Mouse (Mus musculus): ENCODE data around the gene Gal.

Gene Gal

GRCm38 (mm10) chr19:3419251-3419650, 4.9 kb upstream of the Gal start:
- no peak for DNase-seq (ENCODE audit: low spot score)

DNA sequence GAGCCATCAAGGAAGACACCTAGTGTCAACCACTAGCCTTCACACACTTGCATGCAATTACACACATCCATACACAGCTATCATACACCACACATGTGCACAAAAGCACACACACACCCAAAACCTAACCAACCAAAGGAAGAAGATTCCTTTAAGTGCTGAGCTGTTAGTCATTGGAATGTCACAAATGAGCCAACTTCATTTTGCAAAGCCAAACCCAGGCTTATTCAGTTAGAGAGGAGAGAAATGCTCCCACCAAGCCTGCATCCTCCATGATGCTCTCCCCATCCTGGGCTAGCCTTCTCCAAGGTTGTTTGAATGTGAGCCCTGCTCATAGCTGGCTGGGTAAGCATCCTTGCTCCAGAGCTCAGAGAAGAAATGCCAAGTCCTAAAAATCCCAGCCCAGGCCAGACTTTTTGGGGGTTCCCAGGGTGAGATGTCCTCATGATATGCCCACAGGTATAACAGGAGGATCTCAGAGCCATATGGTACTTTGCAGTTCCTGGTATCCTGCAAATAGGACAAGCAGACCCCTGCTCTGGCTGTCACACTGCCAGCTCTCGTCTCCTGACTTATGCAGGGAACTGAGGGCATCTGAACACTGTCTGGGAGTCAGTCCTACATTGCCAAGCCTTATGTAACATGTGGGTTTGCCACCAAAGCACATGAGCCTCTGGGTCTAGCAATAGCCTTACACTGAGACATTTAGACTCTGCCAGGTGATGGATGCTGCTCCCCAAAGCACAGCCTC, 8.6 kb downstream of the Gal start:
- DNase-seq (ENCODE audit: low spot score): no peak

DNA sequence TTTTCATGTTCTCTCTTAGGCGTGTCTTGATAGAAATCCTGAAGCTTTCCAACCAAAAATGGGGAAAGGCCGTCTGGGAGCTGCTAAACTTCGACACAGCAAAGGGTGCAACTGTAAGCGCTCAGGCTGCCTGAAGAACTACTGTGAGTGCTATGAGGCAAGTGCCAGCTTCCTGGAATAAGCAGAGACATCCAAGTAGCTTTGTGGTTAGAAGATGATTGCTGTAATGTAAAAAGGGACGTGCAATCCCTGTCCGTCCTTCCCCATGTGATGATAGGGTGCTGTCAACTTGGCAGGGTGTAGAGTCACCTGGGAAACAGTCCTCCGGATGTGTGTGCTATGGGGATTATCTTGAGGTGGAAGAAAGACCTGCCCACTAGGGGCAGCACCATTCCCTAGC, 10.3 kb downstream of the Gal start:
- DNase-seq (ENCODE audit: low spot score): no peak

GRCm38 (mm10) chr19:3402390-3402789, 12.0 kb downstream of the Gal start:
- DNase-seq (ENCODE audit: low spot score): no peak

DNA sequence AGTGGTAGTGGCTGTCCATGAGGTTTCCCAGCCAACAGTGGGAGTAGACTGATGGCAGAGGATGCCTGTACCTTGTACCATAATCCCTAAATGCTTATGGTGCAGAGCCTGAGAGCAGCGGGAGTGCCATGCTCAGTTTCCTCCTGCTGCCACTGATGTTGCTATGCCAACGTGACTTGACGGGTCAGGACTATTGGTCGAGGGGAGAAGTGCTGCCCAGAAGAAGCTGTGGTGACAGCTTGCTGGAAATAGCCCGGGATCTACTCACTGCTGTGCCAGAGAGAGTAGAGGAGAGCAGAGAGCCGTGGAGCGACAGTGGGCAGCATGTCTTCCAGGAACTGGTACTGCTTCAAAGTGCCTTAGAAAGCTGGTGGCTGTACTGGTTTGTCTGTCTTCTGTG, 12.4 kb downstream of the Gal start:
- DNase-seq (ENCODE audit: low spot score): no peak

- DNase-seq (ENCODE audit: low spot score): no peak
Observed at GRCm38 (mm10) chr19:3401504-3401903, 12.8 kb downstream of the Gal start.

- DNase-seq (ENCODE audit: low spot score): no peak
Observed at GRCm38 (mm10) chr19:3400057-3400456, 14.3 kb downstream of the Gal start.

- DNase-seq (ENCODE audit: low spot score): no peak
Observed at GRCm38 (mm10) chr19:3394216-3394615, 20.1 kb downstream of the Gal start.

DNA sequence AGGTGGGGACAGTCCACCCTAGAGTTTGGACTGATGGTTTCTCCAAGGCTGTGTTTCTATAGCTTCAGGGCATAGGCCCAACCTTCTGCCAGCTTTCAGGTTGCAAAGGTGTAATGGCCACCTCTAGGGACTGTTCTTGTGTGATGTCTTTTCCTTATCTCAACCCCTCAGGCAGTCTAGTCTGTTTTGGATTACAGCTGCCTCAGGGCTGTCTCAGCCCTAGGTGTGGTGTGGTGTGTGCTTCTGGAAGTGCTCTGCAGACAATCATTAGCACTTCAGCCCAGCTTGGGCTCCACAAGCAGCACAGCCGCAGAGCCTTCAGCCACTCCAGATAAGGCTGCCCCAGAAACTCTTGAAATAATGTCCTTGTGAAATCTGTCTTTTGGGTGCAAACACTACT, 22.0 kb downstream of the Gal start:
- DNase-seq (ENCODE audit: low spot score): no peak

DNA sequence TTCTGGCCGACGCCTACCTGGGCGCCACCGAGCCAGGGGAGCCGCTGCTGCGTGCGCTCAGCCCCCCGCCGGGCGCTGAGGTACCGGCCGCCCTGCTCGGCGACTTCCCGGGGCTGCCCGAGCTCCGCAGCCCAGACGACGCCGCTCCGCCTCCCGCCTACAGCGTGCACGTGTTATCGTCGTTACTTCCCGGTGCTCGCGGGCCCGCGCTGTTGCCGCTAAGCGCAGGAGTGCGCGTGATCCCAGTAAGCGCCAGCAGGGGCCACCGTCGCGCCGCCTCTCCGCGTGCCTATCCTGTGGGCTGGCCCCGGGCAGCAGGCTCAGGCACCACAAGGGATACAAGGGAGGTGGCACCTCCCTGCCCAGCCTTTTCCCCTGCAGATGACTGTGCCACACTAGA, 25.3 kb downstream of the Gal start:
- peak; percentile 84 for DNase-seq (ENCODE audit: low spot score)

DNA sequence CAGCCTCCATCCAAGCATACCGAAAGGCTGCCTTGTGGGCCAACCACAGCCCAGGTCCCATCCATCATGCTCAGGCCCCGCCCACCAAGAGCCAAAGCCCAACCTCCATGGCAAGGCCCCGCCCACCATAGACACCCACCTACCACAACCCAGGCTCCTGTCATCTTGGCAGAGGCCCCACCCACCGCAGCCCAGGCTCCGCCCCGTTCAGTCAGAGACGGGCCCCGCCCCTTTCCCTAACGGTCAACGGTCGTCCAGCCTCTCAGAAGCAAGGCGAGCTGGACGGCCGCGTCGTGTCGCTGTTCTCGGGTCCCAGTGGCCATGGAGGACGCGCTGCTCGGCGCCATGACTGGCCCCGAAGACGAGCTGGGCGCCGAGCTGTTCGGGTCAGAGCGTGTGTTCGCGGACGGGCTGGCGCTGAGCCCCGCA, 25.7 kb downstream of the Gal start, which contains the start of gene Tesmin:
TSS of gene Tesmin (plus strand) at position 229 of the 429 bp plus-strand sequence.
- DNase-seq (ENCODE audit: low spot score): peak; percentile 89

DNA sequence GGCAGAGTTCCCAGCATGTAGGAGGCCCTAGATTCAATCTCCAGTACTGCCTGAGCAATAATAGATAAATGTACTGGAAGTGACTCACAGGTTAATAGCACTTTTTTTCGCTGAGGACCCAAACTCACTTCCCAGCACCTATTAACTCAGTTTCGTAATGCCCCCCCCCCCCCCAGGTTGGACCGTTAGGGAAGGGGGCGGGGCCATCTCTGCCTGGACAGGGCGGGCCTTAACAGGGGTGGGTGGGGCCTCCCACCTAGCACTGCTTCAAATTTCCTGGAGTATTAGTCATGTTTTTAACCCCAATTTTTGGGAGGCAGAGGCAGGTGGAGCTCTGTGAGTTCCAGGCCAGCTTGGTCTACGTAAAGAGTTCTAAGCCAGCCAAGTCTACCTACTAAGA, 26.3 kb downstream of the Gal start:
- DNase-seq (ENCODE audit: low spot score): no peak

DNA sequence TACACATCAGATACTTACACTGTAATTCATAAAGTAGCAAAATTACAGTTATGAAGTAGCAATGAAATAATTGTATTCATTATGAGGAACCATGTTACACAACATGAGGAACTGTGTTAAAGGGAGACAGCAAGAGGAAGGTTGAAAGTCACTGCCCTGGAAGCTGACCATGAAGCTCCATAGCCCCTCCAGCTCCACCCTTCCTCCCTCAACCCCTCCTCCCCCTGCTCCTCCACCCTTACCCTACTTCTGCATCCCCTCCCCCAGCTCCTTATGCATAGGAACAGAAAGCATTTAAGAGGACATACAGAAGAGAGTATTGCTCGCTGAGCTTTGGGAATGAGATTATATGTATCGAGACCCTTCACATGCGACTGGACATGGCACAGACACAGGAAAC, 35.7 kb downstream of the Gal start:
- DNase-seq (ENCODE audit: low spot score): no peak

- no peak for DNase-seq (ENCODE audit: low spot score)
Observed at GRCm38 (mm10) chr19:3376966-3377715, 37.2 kb downstream of the Gal start.

GRCm38 (mm10) chr19:3375945-3376495, 38.3 kb downstream of the Gal start:
- DNase-seq (ENCODE audit: low spot score): no peak

- DNase-seq (ENCODE audit: low spot score): no peak
Observed at GRCm38 (mm10) chr19:3374028-3374427, 40.3 kb downstream of the Gal start.

- DNase-seq (ENCODE audit: low spot score): no peak
Observed at GRCm38 (mm10) chr19:3373380-3373779, 41.0 kb downstream of the Gal start.

DNA sequence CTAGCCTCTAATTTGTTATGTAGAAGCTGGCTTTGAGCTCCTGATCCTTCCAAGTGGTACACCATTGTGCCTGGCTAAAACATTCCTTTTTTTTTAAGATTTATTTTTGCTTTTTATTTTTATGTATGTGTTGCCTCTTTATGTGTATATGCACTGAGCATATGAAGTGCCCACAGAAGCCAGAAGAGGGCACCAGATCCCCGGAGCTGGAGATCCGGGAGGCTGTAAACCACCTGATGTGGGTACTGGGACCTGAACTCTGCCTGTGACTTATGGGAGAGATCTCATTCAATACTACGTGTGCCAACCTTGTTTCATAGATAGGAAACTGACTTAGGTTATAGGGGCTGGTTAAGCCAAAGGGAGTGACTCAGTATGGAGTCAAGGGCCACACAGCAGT, 46.1 kb downstream of the Gal start:
- no peak for DNase-seq (ENCODE audit: low spot score)

DNA sequence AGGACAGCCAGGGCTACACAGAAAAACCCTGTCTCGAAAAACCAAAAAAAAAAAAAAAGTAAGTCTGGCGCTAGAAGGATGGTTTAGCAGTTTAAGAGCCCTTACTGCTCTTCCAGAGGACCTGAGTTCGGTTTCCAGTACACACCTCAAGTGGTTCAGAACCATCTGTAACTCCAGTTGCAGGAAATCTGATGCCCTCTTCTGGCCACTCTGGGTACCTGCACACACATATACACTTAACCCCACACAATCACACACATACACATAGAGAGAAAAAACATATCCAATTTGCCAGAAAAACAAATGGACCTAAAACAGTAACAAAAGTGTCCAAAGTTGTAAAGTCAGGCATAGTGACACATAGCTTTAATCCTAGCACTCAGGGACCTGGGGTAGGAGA, 49.3 kb downstream of the Gal start:
- DNase-seq (ENCODE audit: low spot score): no peak

GRCm38 (mm10) chr19:3363510-3363909, 50.8 kb downstream of the Gal start:
- no peak for DNase-seq (ENCODE audit: low spot score)
